Mouse (Mus musculus): ENCODE measurements around the gene Dok3.

DNA sequence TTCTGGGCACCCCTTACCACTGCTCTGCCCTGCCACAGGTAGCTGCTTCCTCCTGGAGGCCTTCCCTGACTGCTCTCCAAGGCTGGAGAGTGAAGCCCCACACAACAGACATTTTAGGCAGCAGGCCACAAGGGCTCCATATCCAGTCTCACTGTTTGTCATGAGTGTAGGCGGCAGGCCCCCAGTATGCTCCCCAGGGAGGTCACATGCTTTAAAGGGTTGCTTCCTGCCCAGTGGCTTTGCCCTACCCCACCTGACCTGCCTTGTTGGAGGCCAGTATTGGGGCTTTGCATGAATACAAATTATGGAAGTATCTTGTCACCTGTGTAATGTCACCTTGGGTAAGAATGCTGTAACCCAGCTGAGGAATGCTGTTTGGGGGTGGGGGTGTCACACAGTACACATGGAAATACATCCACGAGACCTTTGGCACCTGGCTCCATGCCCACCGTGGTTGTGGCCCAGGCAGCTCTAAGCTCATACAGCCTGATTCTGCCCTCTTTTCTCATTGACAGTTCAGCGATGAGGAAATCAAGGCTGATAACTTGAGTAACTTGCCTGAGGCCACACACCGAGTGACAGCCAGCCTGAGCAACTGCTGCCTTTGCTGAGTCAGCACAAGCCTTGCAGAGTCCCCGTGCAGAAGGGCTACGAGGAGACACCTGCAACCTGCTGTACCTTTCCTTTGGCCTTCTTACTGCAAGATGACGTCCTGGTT is at the start of gene Dok3:
- TF ChIP-seq EP300 (IDR thresholded peaks at IDR 0.05; ENCODE audit: low read depth) (peak; percentile 56; the same call in 1 of the 2 replicates), CTCF (IDR thresholded peaks at IDR 0.05; ENCODE audit: low read depth) (no peak)

All from liver, postnatal 0 days (tissue).